Mouse (Mus musculus) lung, adult 18-20 months (tissue): ENCODE measurements around the gene BC029722.
"Not testable (repeated sequence)": the region's sequence is repeated elsewhere in the genome, so short reads cannot be mapped to it uniquely, and the experiment has no call there.

ENCODE experiments used
- DNase-seq, 2 experiments: peaks; one replicate each; pipeline ENCODE4 v3.0.0; 2022; ENCODE audit warnings: mixed read lengths in 2 of 2

Gene BC029722

DNA sequence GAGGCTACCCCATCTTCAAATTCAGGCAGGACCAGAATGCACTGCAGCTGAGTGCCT lies at the start of gene BC029722:
Gene BC029722, minus strand, starts transcription at position 35 of the 57 bp plus-strand sequence.
- DNase-seq, result no peak

- DNase-seq, result no peak
These were observed 49.1 kb upstream of the BC029722 start for GRCm38 (mm10) chr2:155868320-155868719.

GRCm38 (mm10) chr2:155863301-155863867 lies 44.2 kb upstream of the BC029722 start:
- no peak for DNase-seq

DNA sequence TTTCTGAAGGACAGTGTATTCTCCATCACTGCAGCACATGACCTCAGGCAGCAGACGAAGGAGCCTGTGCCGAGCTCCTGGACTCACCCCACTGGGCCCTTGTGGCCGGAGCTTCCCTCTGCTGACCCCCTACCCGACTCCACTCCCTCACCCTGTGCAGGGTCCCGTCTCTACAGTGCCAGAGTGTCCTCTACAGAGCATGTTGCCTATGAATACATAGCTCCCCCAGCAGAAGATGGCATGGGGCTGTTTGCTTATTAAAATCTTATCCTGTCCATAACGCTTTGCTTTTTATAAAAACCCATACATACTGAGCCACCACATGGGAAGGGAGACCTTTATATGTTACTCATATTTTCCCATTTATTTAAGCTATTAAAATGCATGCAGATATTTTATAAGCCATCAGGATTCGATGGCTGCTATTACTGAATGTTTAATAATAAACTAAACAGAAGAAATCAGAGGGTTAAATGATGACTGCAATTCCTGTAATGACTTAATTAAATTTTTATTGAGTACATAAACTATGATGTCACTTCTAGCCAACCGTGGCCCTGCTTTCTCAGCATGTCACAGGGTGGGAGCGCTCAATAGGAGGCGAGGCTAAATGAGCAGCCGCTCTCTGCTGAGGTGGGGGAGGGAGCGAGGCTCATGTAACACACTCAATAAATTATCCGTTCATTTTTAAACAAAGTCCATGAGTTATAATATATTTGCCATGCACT lies 43.5 kb upstream of the BC029722 start:
- DNase-seq, result no peak

- no peak for DNase-seq
These were observed 42.4 kb upstream of the BC029722 start for GRCm38 (mm10) chr2:155861581-155861980.

DNA sequence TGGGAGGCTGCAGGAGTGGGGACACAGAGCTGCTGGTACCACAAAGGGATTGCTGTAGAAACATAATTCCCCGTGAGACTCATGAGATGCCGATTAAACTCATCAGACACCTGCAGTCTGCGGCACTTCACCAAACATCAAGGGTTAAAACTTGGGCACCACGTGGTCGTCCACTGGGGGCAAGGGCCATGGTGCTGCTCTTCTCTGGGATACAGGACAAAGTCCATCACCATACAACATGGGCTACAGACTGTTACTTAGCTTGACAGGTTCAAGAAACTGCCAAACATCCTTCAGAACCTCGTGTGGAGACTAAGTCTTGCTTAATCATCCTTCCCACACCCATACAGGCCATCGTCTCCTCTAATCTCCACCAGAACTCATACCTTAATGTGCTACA lies 40.9 kb upstream of the BC029722 start:
- no peak for DNase-seq

DNA sequence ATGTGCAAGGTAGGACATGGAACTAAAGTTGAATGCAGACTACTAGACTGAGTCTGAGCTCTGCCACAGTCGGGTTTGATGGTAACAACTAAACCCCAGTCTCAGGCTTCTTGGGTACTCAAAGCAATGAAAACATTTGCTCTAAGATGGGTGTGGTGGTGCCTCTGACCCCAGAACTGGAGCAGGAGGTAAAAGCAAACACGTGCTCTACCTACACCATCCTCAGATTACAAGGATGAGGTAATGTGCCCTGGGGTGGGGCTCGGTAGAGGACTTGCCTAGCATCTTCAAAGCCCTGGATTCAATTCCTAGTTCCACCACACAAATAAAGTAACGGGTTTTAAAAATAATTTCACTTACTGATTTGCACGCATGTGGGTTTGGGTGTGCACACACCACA lies 33.3 kb upstream of the BC029722 start:
- DNase-seq, result peak in 1 of 2 experiments; percentile 10

GRCm38 (mm10) chr2:155850120-155850519 lies 30.9 kb upstream of the BC029722 start:
- DNase-seq, result no peak

GRCm38 (mm10) chr2:155849464-155849863 lies 30.2 kb upstream of the BC029722 start:
- DNase-seq, result no peak

DNA sequence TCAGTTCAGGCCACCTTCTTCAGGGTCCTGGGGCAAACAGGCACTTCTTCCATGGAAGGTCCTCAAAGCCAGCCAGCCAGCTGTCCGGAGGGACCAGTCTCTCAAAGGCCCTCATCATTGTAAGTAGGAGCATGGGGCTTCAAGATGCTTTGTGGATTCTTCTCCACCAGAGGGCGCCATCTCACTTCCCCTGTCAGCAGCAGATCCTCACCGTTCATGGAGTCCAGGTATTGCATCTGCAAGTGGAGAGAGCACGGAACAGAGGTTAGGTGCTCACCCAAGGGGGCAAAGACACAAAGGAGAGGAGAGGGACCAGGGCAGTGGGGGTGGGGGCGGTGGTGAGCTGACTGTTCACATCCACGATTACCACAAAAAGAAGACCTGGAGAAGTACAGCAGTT lies 29.1 kb upstream of the BC029722 start:
- peak; percentile 74 to 78 for DNase-seq

DNA sequence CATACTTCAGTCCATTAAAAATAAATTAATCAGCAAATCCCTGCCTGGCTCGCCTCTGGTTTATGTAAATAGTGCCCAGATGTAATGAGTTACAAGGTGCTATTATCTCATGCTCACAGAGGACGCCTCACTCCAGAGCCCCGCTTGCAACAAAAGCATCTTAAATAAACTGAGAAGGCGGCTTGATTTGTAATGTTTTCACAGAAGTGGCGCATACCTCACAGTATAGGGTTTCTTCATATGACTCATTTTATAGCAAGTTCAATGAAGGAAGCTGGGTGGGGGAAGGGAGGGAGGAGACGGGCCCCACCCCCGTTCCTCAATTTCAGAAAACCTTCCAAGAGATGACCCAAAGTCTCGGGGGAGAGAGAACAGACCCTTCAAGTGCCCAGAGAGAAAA lies 27.7 kb upstream of the BC029722 start:
- no peak for DNase-seq

DNA sequence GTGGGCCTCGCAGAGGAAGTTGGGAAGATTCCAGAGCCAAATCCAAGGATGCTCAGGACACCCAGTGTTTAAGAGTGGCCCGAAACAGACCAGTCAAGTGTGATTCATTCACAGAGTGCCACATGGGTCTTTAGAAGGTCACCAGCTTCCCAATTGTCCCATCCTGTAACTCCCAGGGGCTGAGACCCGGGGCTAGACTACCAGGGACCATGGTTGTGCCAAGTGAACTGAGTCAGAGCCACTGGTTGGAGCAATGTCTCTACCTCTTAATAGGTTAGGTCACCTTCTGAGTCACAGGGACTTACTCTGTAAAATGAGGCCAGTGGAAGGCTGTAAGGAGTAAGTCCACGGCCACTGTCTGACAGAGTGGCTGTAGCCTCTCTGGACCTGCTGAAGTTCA lies 19.7 kb upstream of the BC029722 start:
- DNase-seq, result no peak

- no peak for DNase-seq
These were observed 18.7 kb upstream of the BC029722 start for GRCm38 (mm10) chr2:155837961-155838360.

- DNase-seq, result no peak
These were observed 15.5 kb upstream of the BC029722 start, which contains the start of gene Fam83c for GRCm38 (mm10) chr2:155834732-155835131. TSS of gene Fam83c (minus strand) at chr2:155834854.

DNA sequence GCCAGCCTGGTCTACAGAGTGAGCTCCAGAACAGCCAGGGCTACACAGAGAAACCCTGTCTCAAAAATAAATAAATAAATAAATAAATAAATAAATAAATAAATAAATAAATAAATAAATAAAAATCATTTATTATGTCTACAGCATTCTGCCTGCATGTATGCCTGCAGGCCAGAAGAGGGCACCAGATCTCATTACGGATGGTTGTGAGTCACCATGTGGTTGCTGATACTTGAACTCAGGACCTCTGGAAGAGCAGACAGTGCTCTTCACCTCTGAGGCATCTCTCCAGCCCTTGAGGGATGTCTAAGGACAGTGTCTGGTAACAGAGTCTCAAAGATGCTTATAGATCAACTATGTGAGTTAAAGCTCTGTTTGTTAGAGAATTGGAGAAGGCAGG lies 12.9 kb upstream of the BC029722 start:
- not testable (repeated sequence) for DNase-seq

DNA sequence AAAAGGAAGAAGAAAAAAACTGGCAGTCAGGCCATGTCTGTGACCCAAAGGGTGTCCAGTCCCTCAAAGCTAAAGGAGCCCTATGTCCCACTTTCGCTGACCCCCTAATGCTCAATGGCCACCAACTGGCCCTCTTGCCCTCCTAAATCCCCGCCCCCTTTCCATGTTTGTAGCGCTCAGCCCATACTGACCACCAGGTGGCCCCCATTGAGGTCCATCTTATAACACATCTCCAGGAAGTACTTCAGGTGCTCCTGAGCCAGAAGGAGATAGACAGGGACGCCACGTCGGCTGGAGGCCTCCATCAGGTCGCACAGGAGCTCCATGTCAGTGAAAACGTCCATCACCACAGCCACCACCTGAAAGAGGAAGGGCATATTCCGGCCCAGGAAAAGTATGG lies 12.1 kb upstream of the BC029722 start:
- no peak for DNase-seq

DNA sequence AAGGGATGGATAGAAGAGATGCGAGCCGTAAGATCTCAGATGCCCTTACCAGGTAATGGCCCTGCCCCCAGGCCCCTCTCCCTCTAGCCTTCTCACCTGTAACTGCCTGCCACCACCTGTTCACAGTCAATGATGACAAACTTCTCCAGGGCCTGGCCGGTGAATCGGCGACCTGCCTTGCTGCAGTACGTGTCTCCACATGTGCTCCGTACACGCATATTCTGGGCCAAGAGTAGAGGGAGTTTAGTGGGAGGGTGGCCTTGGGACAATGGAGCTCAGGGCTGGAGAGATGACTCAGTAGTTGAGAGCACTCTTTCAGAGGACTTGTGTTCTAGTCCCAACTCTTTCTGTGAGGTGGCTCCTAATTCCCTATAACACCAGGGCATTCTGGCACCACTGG lies 11.6 kb upstream of the BC029722 start:
- DNase-seq, result no peak

GRCm38 (mm10) chr2:155826630-155827424 lies 7.6 kb upstream of the BC029722 start, which contains the start of gene Eif6:
TSS of gene Eif6 (minus strand) at chr2:155826925.
- DNase-seq, result peak; percentile 90 to 94

GRCm38 (mm10) chr2:155825904-155826629 lies 6.8 kb upstream of the BC029722 start:
- no peak for DNase-seq

GRCm38 (mm10) chr2:155823722-155824121 lies 4.5 kb upstream of the BC029722 start:
- DNase-seq, result no peak

GRCm38 (mm10) chr2:155820779-155821178 lies 1.6 kb upstream of the BC029722 start:
- DNase-seq, result no peak

- no peak for DNase-seq
These were observed 424 bp upstream of the BC029722 start for GRCm38 (mm10) chr2:155819449-155820251.
